Mouse (Mus musculus) small intestine, adult 2 months (tissue): ENCODE measurements at regions not wholly inside any gene's neighbourhood (a gene's known extent, or its start where the extent isn't known, plus 50 kb on each side); places are given as distances from the start of the nearest gene placed in this dataset.

Experiments used
- H3K27ac ChIP-seq: fragments of 200-500 bp; 2 replicates; pipeline ENCODE4 v1.5.1; 2012; ENCODE audit warnings: low read depth, low read length, control low read depth, inconsistent platforms; ENCODE audit not compliant: insufficient read depth
- H3K27me3 ChIP-seq: fragments of 200-500 bp; 2 replicates; pipeline ENCODE4 v1.6.1; 2012; ENCODE audit warnings: mild to moderate bottlenecking, moderate library complexity, low read length, inconsistent platforms; ENCODE audit not compliant: control insufficient read depth, insufficient read depth
- H3K36me3 ChIP-seq: fragments of 200-500 bp; 2 replicates; pipeline ENCODE4 v1.6.1; 2012; ENCODE audit warnings: mild to moderate bottlenecking, low read length, control low read depth, inconsistent platforms; ENCODE audit not compliant: control insufficient read depth, insufficient read depth
- H3K4me1 ChIP-seq: fragments of 200-500 bp; 2 replicates; pipeline ENCODE4 v1.6.1; 2012; ENCODE audit warnings: low read length, inconsistent platforms, mixed read lengths; ENCODE audit not compliant: control insufficient read depth, insufficient read depth, insufficient read length
- H3K4me3 ChIP-seq: fragments of 200-500 bp; 2 replicates; pipeline ENCODE4 v1.5.1; 2012; ENCODE audit warnings: low read depth, mild to moderate bottlenecking, control low read depth, inconsistent platforms, low read length, moderate library complexity
- CTCF ChIP-seq: fragments of 200-500 bp; IDR thresholded peaks from 2 replicates; pipeline ENCODE4 v1.5.1; 2012; ENCODE audit warnings: low read depth, mild to moderate bottlenecking, control low read depth, inconsistent platforms, low read length, moderate library complexity, mixed read lengths; ENCODE audit not compliant: insufficient replicate concordance, insufficient read length; ENCODE audit errors: extremely low read depth
- WGBS: fragments of 180-500 bp; shearing (Covaris S2); methylation state at CpG from one replicate; pipeline ENCODE4 v1.1.7; 2018; 5-methylcytosine and 5-hydroxymethylcytosine counted together

DNA sequence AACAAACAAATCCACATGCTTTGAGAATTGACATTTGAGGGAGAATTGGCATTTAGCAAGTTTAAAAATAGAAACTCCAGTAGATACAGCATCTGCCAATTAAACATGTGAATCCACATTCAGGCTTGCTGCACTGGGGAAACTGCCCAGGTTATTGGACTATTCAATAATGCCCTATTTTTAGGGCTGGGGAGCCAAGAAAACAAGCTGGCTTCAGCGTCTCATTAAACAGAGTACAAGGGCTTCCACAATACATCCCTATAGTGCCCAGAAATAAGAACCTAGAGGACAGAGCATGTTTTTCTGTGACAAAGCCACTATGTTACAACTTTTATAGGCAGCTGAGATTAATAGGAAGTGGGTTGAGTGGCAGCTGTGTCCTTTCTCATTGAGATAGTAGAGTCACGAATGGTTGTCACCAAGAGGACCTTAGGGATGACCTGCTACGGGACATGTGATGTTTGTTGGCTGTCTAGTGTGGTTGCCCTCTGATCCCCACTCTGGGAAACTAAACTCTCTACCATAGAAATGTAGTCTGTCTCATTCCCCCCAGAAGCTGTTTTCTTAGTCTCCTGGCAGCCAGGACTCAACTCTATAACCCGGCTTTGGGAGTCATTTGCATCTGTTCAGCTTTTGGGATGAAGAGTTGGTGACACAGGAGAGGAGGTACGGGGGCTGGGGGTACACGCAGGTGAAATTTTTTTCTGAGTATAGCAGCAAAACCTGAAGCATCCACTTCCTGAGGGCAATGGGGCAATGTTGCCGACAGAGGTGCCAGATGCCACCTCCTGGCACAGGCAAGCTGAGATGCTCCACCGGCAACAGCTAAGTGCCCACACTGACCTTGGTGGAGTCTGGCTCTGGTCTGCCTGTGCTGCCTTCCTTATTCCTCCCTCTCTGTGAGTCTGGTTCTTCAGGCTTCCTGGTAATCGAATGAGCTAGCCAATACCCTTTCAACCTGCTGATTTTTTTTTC, 53.0 kb upstream of the Usp24 start:
- no peak for TF ChIP-seq CTCF
- H3K27ac ChIP-seq = no peak overlapping the region
- H3K4me1 ChIP-seq = no peaks in the 10 kb centered on the region
- 84% methylated on average over 9 of the region's 9 CpGs for WGBS
- H3K36me3 ChIP-seq = no peaks in the 10 kb centered on the region
- H3K4me3 ChIP-seq = no peak overlapping the region
- H3K27me3 ChIP-seq = no peaks in the 10 kb centered on the region
